Mouse (Mus musculus) liver, embryonic 12.5 days (tissue): ENCODE measurements around the gene Spata18. TPM values are rescaled to one million over a fixed set of nuclear protein-coding genes. Genes with fewer than 3 reads are reported as not detected.

Source experiments
- ATAC-seq: fragments of 200-750 bp; cut with Nextera tagmentation; 2 replicates; pipeline ENCODE4 v1.8.0; 2017; ENCODE audit warnings: moderate number of reproducible peaks, mild to moderate bottlenecking, moderate library complexity
- H3K27ac ChIP-seq: fragments of 300-500 bp; sonication (generic); 2 replicates; pipeline ENCODE4 v1.5.1; 2016; ENCODE audit warnings: mild to moderate bottlenecking
- H3K27me3 ChIP-seq: fragments of 300-500 bp; sonication (generic); replicated peaks from 2 replicates; pipeline ENCODE4 v1.6.1; 2016; ENCODE audit warnings: mild to moderate bottlenecking, moderate library complexity
- H3K36me3 ChIP-seq: fragments of 300-500 bp; sonication (generic); 2 replicates; pipeline ENCODE4 v1.6.1; 2016; ENCODE audit warnings: mild to moderate bottlenecking, moderate library complexity
- H3K4me1 ChIP-seq: fragments of 300-500 bp; sonication (generic); 2 replicates; pipeline ENCODE4 v1.6.1; 2016
- H3K4me2 ChIP-seq: fragments of 300-500 bp; sonication (generic); 2 replicates; pipeline ENCODE4 v1.6.1; 2016; ENCODE audit warnings: mild to moderate bottlenecking, moderate library complexity
- H3K4me3 ChIP-seq: fragments of 300-500 bp; sonication (generic); 2 replicates; pipeline ENCODE4 v1.5.1; 2016; ENCODE audit warnings: mild to moderate bottlenecking, moderate library complexity
- H3K9ac ChIP-seq: fragments of 300-500 bp; sonication (generic); 2 replicates; pipeline ENCODE4 v1.6.1; 2016; ENCODE audit warnings: mild to moderate bottlenecking, moderate library complexity
- H3K9me3 ChIP-seq: fragments of 300-500 bp; sonication (generic); replicated peaks from 2 replicates; pipeline ENCODE4 v1.6.1; 2016; ENCODE audit warnings: mild to moderate bottlenecking, moderate library complexity
- WGBS: fragments of 180-500 bp; shearing (Covaris S2); methylation state at CpG from one replicate; pipeline ENCODE4 v1.1.7; 2016; ENCODE audit not compliant: insufficient replicate concordance; 5-methylcytosine and 5-hydroxymethylcytosine counted together
- polyA plus RNA-seq: library from polyadenylated mRNA; unstranded; fragments of >200 nt; fragmentation: Nextera tagmentation; extraction: Ambion mirVana; gene quantifications from 2 replicates; pipeline ENCODE4 v1.2.1, GENCODE M21; 2016

The Spata18 gene
- polyA plus RNA-seq, 1 experiment from 2014 or later: not detected

- no peak overlapping the region for H3K27ac ChIP-seq
- no peaks in the 10 kb centered on the region for H3K36me3 ChIP-seq
- WGBS: 55% methylated on average over 26 of the region's 26 CpGs
- H3K9me3 ChIP-seq: no peaks in the 10 kb centered on the region
- no peak overlapping the region for H3K4me2 ChIP-seq
- H3K4me3 ChIP-seq: no peak overlapping the region
- no peak for ATAC-seq
- peaks cover 12% of the 10 kb centered on the region; the same call in 1 of the 2 replicates for H3K27me3 ChIP-seq
- H3K9ac ChIP-seq: no peak overlapping the region
- no peaks in the 10 kb centered on the region for H3K4me1 ChIP-seq
These were observed 18.2 kb downstream of the Spata18 start for GRCm38 (mm10) chr5:73669386-73669785.

- no peaks in the 10 kb centered on the region for H3K9me3 ChIP-seq
- no peak overlapping the region for H3K9ac ChIP-seq
- no peaks in the 10 kb centered on the region for H3K4me1 ChIP-seq
- H3K4me2 ChIP-seq: no peak overlapping the region
- H3K27ac ChIP-seq: no peak overlapping the region
- H3K36me3 ChIP-seq: no peaks in the 10 kb centered on the region
- WGBS: 66% methylated on average over 3 of the region's 3 CpGs
- H3K4me3 ChIP-seq: no peak overlapping the region
- ATAC-seq: no peak
- H3K27me3 ChIP-seq: no peaks in the 10 kb centered on the region; the same call in 1 of the 2 replicates
These were observed 24.4 kb downstream of the Spata18 start for GRCm38 (mm10) chr5:73675604-73676003.

- Histone ChIP-seq H3K36me3 (no peaks in the 10 kb centered on the region), H3K9ac (no peak overlapping the region), H3K4me1 (no peaks in the 10 kb centered on the region), H3K4me2 (no peak overlapping the region), H3K9me3 (no peaks in the 10 kb centered on the region), H3K27ac (no peak overlapping the region), H3K4me3 (no peak overlapping the region), H3K27me3 (no peaks in the 10 kb centered on the region; the same call in 1 of the 2 replicates)
- no peak for ATAC-seq
- 72% methylated on average over 13 of the region's 13 CpGs for WGBS
These were observed 25.4 kb downstream of the Spata18 start for GRCm38 (mm10) chr5:73676626-73677025.

GRCm38 (mm10) chr5:73683221-73683620 is 32.0 kb downstream of the Spata18 start:
- WGBS: 61% methylated on average over 6 of the region's 6 CpGs
- H3K9me3 ChIP-seq: no peaks in the 10 kb centered on the region
- no peak overlapping the region for H3K4me3 ChIP-seq
- no peaks in the 10 kb centered on the region for H3K4me1 ChIP-seq
- no peaks in the 10 kb centered on the region for H3K36me3 ChIP-seq
- no peak overlapping the region for H3K4me2 ChIP-seq
- no peak for ATAC-seq
- H3K27ac ChIP-seq: no peak overlapping the region
- no peaks in the 10 kb centered on the region for H3K27me3 ChIP-seq
- no peak overlapping the region for H3K9ac ChIP-seq

DNA sequence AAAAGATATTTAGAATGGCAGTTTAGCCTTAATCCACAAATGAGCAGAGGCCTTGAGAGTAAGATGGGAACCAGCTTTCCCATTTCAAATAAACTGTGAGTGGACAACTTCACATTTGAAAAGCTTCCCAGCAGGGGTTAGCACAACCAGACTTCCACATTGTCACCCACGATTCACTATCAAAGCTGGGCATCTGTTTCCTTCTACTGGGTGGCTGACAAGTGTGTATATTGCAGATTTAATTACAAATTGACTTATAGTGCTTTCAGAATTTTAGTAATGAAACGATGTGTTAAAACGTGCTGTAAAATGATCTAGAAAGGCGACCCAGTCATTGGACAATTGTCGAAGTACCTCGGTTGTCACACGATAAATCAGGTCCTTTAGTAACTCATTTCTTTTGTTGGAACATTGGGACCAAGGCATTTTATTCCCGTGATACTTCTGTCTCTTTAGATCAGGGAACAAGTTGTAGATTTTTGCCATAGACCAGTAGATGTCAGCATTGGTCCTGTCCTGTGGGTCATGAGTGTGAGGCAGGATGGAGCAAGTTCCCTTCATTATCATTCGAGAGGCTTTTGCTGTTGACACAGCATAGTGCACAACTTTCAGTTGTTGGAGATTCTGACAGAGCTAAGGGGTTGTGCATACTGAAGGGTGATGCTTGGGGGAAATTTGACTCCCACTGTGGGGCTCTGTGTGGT is 32.7 kb downstream of the Spata18 start:
- Histone ChIP-seq H3K4me2 (no peak overlapping the region), H3K27me3 (no peaks in the 10 kb centered on the region), H3K27ac (no peak overlapping the region), H3K4me3 (no peak overlapping the region), H3K36me3 (no peaks in the 10 kb centered on the region), H3K9me3 (no peaks in the 10 kb centered on the region), H3K4me1 (no peaks in the 10 kb centered on the region), H3K9ac (no peak overlapping the region)
- ATAC-seq: no peak
- WGBS: 46% methylated on average over 9 of the region's 9 CpGs

DNA sequence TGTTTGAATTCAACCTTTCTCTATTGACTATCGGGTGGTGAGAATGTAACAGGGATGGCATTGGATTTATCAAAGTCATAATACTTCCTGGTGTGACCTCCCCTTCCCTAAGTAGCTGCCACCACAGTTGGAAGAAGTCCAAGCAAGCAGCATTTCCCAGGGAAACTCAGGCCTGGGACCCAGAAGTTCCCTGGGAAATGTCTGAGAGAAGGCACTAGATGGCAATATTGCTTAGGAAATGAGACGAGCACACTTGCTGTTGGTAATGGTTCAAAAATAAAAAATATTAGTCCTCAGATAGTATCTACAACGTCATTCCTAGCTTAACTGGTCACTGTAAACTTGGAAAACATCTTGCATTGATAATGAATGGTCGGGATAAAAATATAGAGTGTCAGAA is 35.0 kb downstream of the Spata18 start:
- Histone ChIP-seq H3K4me2 (no peak overlapping the region), H3K27me3 (no peaks in the 10 kb centered on the region), H3K4me3 (no peak overlapping the region), H3K9me3 (no peaks in the 10 kb centered on the region), H3K9ac (no peak overlapping the region), H3K4me1 (no peaks in the 10 kb centered on the region), H3K36me3 (no peaks in the 10 kb centered on the region), H3K27ac (no peak overlapping the region)
- 29% methylated on average over 4 of the region's 4 CpGs for WGBS
- ATAC-seq: no peak

DNA sequence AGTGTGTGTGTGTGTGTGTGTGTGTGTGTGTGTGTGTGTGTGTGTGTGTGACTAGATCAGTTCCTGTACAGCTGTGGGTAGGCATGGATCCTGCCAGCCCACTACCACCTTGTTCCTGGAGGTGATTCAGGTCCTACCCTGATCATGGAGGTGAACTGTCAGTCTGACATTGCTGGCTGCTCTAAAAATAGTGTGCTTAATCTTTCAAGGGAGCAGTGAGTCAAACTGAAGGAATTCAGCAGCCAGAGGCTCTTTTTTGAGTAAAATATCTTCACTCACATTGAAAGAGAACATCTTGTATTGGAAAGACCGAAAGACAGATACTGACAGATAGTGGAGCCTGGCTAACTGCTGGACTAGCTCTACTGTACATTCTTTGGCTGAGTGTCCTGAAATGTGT is 37.4 kb downstream of the Spata18 start:
- ATAC-seq: no peak
- H3K27ac ChIP-seq: no peak overlapping the region
- no peak overlapping the region for H3K9ac ChIP-seq

DNA sequence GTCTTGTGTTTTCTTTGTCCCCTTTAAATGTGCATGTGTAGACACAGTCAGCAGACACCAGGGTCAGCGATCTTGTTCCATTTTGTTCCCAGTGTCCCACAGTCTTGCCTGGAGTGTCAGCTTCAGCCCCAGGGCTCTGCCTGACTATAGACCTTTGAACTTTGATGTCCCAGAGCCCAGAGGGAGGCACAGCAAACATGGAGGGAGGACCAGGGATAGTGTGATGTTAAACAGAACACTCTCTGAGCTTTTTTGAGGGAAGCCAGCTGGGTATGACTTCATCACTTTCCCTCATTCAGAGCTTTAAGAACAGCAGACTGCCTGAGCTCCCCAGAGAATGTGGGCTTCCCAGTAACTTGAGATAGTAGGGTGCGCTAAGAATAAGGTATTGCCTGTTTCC is 39.0 kb downstream of the Spata18 start:
- no peak overlapping the region for H3K9ac ChIP-seq
- no peaks in the 10 kb centered on the region for H3K27me3 ChIP-seq
- no peak overlapping the region for H3K27ac ChIP-seq
- no peak; the same call in 1 of the 2 replicates for ATAC-seq
- H3K9me3 ChIP-seq: no peaks in the 10 kb centered on the region
- H3K36me3 ChIP-seq: no peaks in the 10 kb centered on the region
- H3K4me3 ChIP-seq: no peak overlapping the region
- no peak overlapping the region for H3K4me2 ChIP-seq
- 48% methylated on average over 2 of the region's 2 CpGs for WGBS
- H3K4me1 ChIP-seq: no peaks in the 10 kb centered on the region

More for the DNA sequence above, 37.4 kb downstream of the Spata18 start:
- no peaks in the 10 kb centered on the region for H3K36me3 ChIP-seq
- 68% methylated on average over 1 of the region's 1 CpGs for WGBS
- no peaks in the 10 kb centered on the region for H3K4me1 ChIP-seq
- no peaks in the 10 kb centered on the region for H3K27me3 ChIP-seq
- H3K4me2 ChIP-seq: no peak overlapping the region
- no peaks in the 10 kb centered on the region for H3K9me3 ChIP-seq
- no peak overlapping the region for H3K4me3 ChIP-seq

- Histone ChIP-seq H3K4me1 (no peaks in the 10 kb centered on the region), H3K36me3 (no peaks in the 10 kb centered on the region), H3K4me2 (no peak overlapping the region), H3K9ac (no peak overlapping the region), H3K4me3 (no peak overlapping the region), H3K27me3 (no peaks in the 10 kb centered on the region), H3K27ac (no peak overlapping the region), H3K9me3 (no peaks in the 10 kb centered on the region)
- ATAC-seq: no peak
- WGBS: 32% methylated on average over 15 of the region's 15 CpGs
These were observed 40.7 kb downstream of the Spata18 start for GRCm38 (mm10) chr5:73691723-73692520.

- WGBS: 48% methylated on average over 1 of the region's 1 CpGs
- Histone ChIP-seq H3K9ac (no peak overlapping the region), H3K36me3 (no peaks in the 10 kb centered on the region), H3K4me2 (no peak overlapping the region), H3K27ac (no peak overlapping the region), H3K4me1 (no peaks in the 10 kb centered on the region), H3K9me3 (no peaks in the 10 kb centered on the region), H3K27me3 (no peaks in the 10 kb centered on the region), H3K4me3 (no peak overlapping the region)
- no peak for ATAC-seq
These were observed 42.6 kb downstream of the Spata18 start for GRCm38 (mm10) chr5:73693778-73694177.

- Histone ChIP-seq H3K9me3 (no peaks in the 10 kb centered on the region), H3K4me2 (no peak overlapping the region), H3K4me1 (no peaks in the 10 kb centered on the region), H3K27me3 (no peaks in the 10 kb centered on the region), H3K36me3 (no peaks in the 10 kb centered on the region), H3K27ac (no peak overlapping the region), H3K9ac (no peak overlapping the region), H3K4me3 (no peak overlapping the region)
- ATAC-seq: no peak
- 55% methylated on average over 4 of the region's 4 CpGs for WGBS
These were observed 43.3 kb downstream of the Spata18 start for GRCm38 (mm10) chr5:73694254-73695015.

DNA sequence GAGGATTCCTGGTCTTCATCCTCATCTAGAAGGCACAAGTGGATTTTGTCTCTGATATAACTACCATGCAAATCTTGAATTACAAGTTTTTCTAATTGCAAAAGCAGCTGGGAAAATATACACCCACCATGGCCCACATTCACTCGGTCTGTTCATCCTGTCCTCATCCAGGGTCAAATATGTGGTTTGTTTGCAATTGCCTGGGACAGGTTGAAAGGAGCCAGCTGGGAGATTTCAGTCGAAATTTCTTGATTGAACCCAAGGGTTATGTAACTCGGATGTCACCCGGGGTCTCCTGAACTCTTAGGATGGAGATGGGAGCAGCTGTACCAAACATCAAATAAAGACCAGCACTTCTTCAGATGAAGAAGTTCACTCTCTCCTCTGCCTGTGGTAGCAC is 46.5 kb downstream of the Spata18 start:
- no peak overlapping the region for H3K9ac ChIP-seq
- 57% methylated on average over 4 of the region's 4 CpGs for WGBS
- no peak for ATAC-seq
- no peaks in the 10 kb centered on the region for H3K4me1 ChIP-seq
- H3K36me3 ChIP-seq: no peaks in the 10 kb centered on the region
- no peak overlapping the region for H3K4me3 ChIP-seq
- H3K4me2 ChIP-seq: no peak overlapping the region
- no peaks in the 10 kb centered on the region for H3K27me3 ChIP-seq
- H3K27ac ChIP-seq: no peak overlapping the region
- no peaks in the 10 kb centered on the region for H3K9me3 ChIP-seq
